Mouse (Mus musculus): ENCODE results near the gene Zfp706.

DNA sequence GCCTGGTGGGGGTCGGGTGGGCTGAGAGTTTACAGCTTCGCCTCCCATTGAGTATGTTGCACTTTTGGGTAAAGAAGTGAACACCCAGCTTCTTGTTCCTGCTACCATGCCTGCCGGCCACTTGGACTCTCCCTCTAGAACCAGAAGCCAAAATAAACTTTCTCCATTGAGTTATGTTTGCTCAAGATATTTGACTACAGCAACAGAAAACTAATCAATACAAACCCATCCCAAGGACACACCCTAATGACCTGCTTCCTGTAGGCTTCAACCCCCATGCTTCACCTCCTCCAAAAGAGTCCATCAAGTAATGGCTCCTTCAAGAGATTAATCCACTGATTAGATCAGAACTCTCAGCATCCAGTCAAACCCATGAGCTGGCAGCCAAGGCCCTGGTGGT is 51.4 kb downstream of the Zfp706 start:
- TF ChIP-seq CTCF (IDR thresholded peaks at IDR 0.05; ENCODE audit: extremely low read depth, insufficient read length, insufficient replicate concordance, low read depth, low read length) = no peak
- TF ChIP-seq POLR2A (IDR thresholded peaks at IDR 0.05; ENCODE audit: low read depth, low read length) = no peak

All from small intestine, adult 2 months (tissue).